Mouse (Mus musculus): ENCODE measurements at regions not wholly inside any gene's neighbourhood (a gene's known extent, or its start where the extent isn't known, plus 50 kb on each side); places are given as distances from the start of the nearest gene placed in this dataset.

- Histone ChIP-seq H3K4me3 (ENCODE audit: insufficient read depth, low read depth, low read length) (no peak overlapping the region), H3K27me3 (replicated peaks; ENCODE audit: control insufficient read depth, insufficient read depth, low read length) (no peaks in the 10 kb centered on the region), H3K4me1 (ENCODE audit: control insufficient read depth, insufficient read depth, low read length) (no peaks in the 10 kb centered on the region), H3K36me3 (ENCODE audit: control insufficient read depth, insufficient read depth, low read length) (no peaks in the 10 kb centered on the region), H3K27ac (ENCODE audit: insufficient read depth, low read depth, low read length) (no peak overlapping the region)
- no peak for DNase-seq
- 80% methylated on average over 2 of the region's 2 CpGs for WGBS
- TF ChIP-seq POLR2A (IDR thresholded peaks at IDR 0.05; ENCODE audit: low read depth, low read length) (no peak), CTCF (conservative IDR thresholded peaks at IDR 0.05; ENCODE audit: insufficient read depth, insufficient read length, low read depth, low read length) (no peak)
Observed at GRCm38 (mm10) chr1:169408120-169408519, 123.1 kb downstream of the Nuf2 start.

- Histone ChIP-seq H3K27ac (ENCODE audit: insufficient read depth, low read depth, low read length) (no peak overlapping the region), H3K27me3 (replicated peaks; ENCODE audit: control insufficient read depth, insufficient read depth, low read length) (no peaks in the 10 kb centered on the region), H3K36me3 (ENCODE audit: control insufficient read depth, insufficient read depth, low read length) (no peaks in the 10 kb centered on the region), H3K4me1 (ENCODE audit: control insufficient read depth, insufficient read depth, low read length) (no peaks in the 10 kb centered on the region), H3K4me3 (ENCODE audit: insufficient read depth, low read depth, low read length) (no peak overlapping the region)
- no peak for DNase-seq
- 61% methylated on average over 6 of the region's 6 CpGs for WGBS
- TF ChIP-seq CTCF (conservative IDR thresholded peaks at IDR 0.05; ENCODE audit: insufficient read depth, insufficient read length, low read depth, low read length) (no peak), POLR2A (IDR thresholded peaks at IDR 0.05; ENCODE audit: low read depth, low read length) (no peak)
Observed at GRCm38 (mm10) chr1:169400841-169401240, 130.4 kb downstream of the Nuf2 start.

- TF ChIP-seq CTCF (conservative IDR thresholded peaks at IDR 0.05; ENCODE audit: insufficient read depth, insufficient read length, low read depth, low read length) (no peak), POLR2A (IDR thresholded peaks at IDR 0.05; ENCODE audit: low read depth, low read length) (no peak)
Observed at GRCm38 (mm10) chr1:169397371-169397770, 133.9 kb downstream of the Nuf2 start.

GRCm38 (mm10) chr1:169387056-169387455 lies 144.2 kb downstream of the Nuf2 start:
- Histone ChIP-seq H3K4me3 (ENCODE audit: insufficient read depth, low read depth, low read length) (no peak overlapping the region), H3K4me1 (ENCODE audit: control insufficient read depth, insufficient read depth, low read length) (peaks cover 2% of the 10 kb centered on the region; the same call in 1 of the 2 replicates), H3K27ac (ENCODE audit: insufficient read depth, low read depth, low read length) (no peak overlapping the region), H3K27me3 (replicated peaks; ENCODE audit: control insufficient read depth, insufficient read depth, low read length) (no peaks in the 10 kb centered on the region), H3K36me3 (ENCODE audit: control insufficient read depth, insufficient read depth, low read length) (no peaks in the 10 kb centered on the region)
- TF ChIP-seq POLR2A (IDR thresholded peaks at IDR 0.05; ENCODE audit: low read depth, low read length) (no peak), CTCF (conservative IDR thresholded peaks at IDR 0.05; ENCODE audit: insufficient read depth, insufficient read length, low read depth, low read length) (no peak)
- WGBS = 63% methylated on average over 1 of the region's 1 CpGs
- no peak for DNase-seq

More at GRCm38 (mm10) chr1:169397371-169397770, 133.9 kb downstream of the Nuf2 start:
- no peak overlapping the region for H3K27ac ChIP-seq (ENCODE audit: insufficient read depth, low read depth, low read length)
- no peaks in the 10 kb centered on the region for H3K27me3 ChIP-seq (replicated peaks; ENCODE audit: control insufficient read depth, insufficient read depth, low read length)
- WGBS = 85% methylated on average over 4 of the region's 4 CpGs
- no peaks in the 10 kb centered on the region for H3K4me1 ChIP-seq (ENCODE audit: control insufficient read depth, insufficient read depth, low read length)
- DNase-seq = no peak
- H3K4me3 ChIP-seq (ENCODE audit: insufficient read depth, low read depth, low read length) = no peak overlapping the region
- no peaks in the 10 kb centered on the region for H3K36me3 ChIP-seq (ENCODE audit: control insufficient read depth, insufficient read depth, low read length)

GRCm38 (mm10) chr1:169385740-169386424 lies 145.4 kb downstream of the Nuf2 start:
- 54% methylated on average over 10 of the region's 10 CpGs for WGBS
- DNase-seq = peak; percentile 21
- no peaks in the 10 kb centered on the region for H3K27me3 ChIP-seq (replicated peaks; ENCODE audit: control insufficient read depth, insufficient read depth, low read length)

GRCm38 (mm10) chr1:169374686-169375085 lies 156.6 kb downstream of the Nuf2 start:
- no peak overlapping the region for H3K27ac ChIP-seq (ENCODE audit: insufficient read depth, low read depth, low read length)
- no peaks in the 10 kb centered on the region for H3K36me3 ChIP-seq (ENCODE audit: control insufficient read depth, insufficient read depth, low read length)
- H3K27me3 ChIP-seq (replicated peaks; ENCODE audit: control insufficient read depth, insufficient read depth, low read length) = no peaks in the 10 kb centered on the region
- H3K4me3 ChIP-seq (ENCODE audit: insufficient read depth, low read depth, low read length) = no peak overlapping the region
- TF ChIP-seq CTCF (conservative IDR thresholded peaks at IDR 0.05; ENCODE audit: insufficient read depth, insufficient read length, low read depth, low read length) = no peak
- no peak for TF ChIP-seq POLR2A (IDR thresholded peaks at IDR 0.05; ENCODE audit: low read depth, low read length)
- H3K4me1 ChIP-seq (ENCODE audit: control insufficient read depth, insufficient read depth, low read length) = no peaks in the 10 kb centered on the region
- WGBS = 81% methylated on average over 1 of the region's 1 CpGs
- no peak for DNase-seq

More at GRCm38 (mm10) chr1:169385740-169386424, 145.4 kb downstream of the Nuf2 start:
- Histone ChIP-seq H3K4me3 (ENCODE audit: insufficient read depth, low read depth, low read length) (no peak overlapping the region), H3K36me3 (ENCODE audit: control insufficient read depth, insufficient read depth, low read length) (no peaks in the 10 kb centered on the region), H3K27ac (ENCODE audit: insufficient read depth, low read depth, low read length) (no peak overlapping the region), H3K4me1 (ENCODE audit: control insufficient read depth, insufficient read depth, low read length) (peaks cover 2% of the 10 kb centered on the region; the same call in 1 of the 2 replicates)
- TF ChIP-seq CTCF (conservative IDR thresholded peaks at IDR 0.05; ENCODE audit: insufficient read depth, insufficient read length, low read depth, low read length) = no peak
- no peak for TF ChIP-seq POLR2A (IDR thresholded peaks at IDR 0.05; ENCODE audit: low read depth, low read length)

GRCm38 (mm10) chr1:169368758-169369157 lies 162.5 kb downstream of the Nuf2 start:
- Histone ChIP-seq H3K4me1 (ENCODE audit: control insufficient read depth, insufficient read depth, low read length) (peaks cover 3% of the 10 kb centered on the region; the same call in 1 of the 2 replicates), H3K27ac (ENCODE audit: insufficient read depth, low read depth, low read length) (no peak overlapping the region), H3K27me3 (replicated peaks; ENCODE audit: control insufficient read depth, insufficient read depth, low read length) (no peaks in the 10 kb centered on the region), H3K36me3 (ENCODE audit: control insufficient read depth, insufficient read depth, low read length) (no peaks in the 10 kb centered on the region), H3K4me3 (ENCODE audit: insufficient read depth, low read depth, low read length) (no peak overlapping the region)
- TF ChIP-seq POLR2A (IDR thresholded peaks at IDR 0.05; ENCODE audit: low read depth, low read length) = no peak
- no peak for TF ChIP-seq CTCF (conservative IDR thresholded peaks at IDR 0.05; ENCODE audit: insufficient read depth, insufficient read length, low read depth, low read length)
- peak; percentile 18 for DNase-seq
- WGBS = 33% methylated on average over 3 of the region's 3 CpGs

Data from kidney, adult 2 months (tissue).